Mouse (Mus musculus): ENCODE data around the gene Ifitm7. TPM values are rescaled to one million over a fixed set of nuclear protein-coding genes. Genes with fewer than 3 reads are reported as not detected.

Gene Ifitm7
- total RNA-seq (2021): not detected
- not detected in 2 replicates for polyA plus RNA-seq (2012; rRNA removed)
- long read RNA-seq: 0 reads

GRCm38 (mm10) chr16:13986574-13987478 is at the start of gene Ifitm7, which contains the start of gene 2900011O08Rik:
Gene Ifitm7 (minus strand): TSS chr16:13986888.
Gene 2900011O08Rik (plus strand): TSS chr16:13986604.
- H3K9ac ChIP-seq (ENCODE audit: low read depth, low read length): no peak within 1 kb of the TSS
- H3K4me3 ChIP-seq: peak within 1 kb of the TSS; percentile 10; the same call in 1 of the 2 replicates
- no peaks in the 10 kb centered on the region for H3K36me3 ChIP-seq (ENCODE audit: control insufficient read depth, insufficient read depth, low read length)
- no peaks in the 10 kb centered on the region for H3K79me2 ChIP-seq (replicated peaks; ENCODE audit: control insufficient read depth, insufficient read depth, low read length)
- 3% methylated on average over 31 of the region's 31 CpGs for WGBS
- no peaks in the 10 kb centered on the region for H3K4me1 ChIP-seq (ENCODE audit: control insufficient read depth, insufficient read depth, low read length)
- no peak for DNase-seq
- no peak within 1 kb of the TSS for H3K27ac ChIP-seq
- intact Hi-C loops (cut with DNase I): no loop called here
- 0 out of 2 replicates have a peak, but pooled peaks cover 1% of the 10 kb centered on the region for H3K27me3 ChIP-seq (ENCODE audit: control insufficient read depth, insufficient read depth, low read length)
- TF ChIP-seq EP300 (IDR thresholded peaks at IDR 0.05; ENCODE audit: insufficient read depth, low read depth, low read length) (no peak), POLR2A (IDR thresholded peaks at IDR 0.05; ENCODE audit: insufficient read depth, low read depth, low read length) (no peak), CTCF (IDR thresholded peaks at IDR 0.05) (no peak)

- no peaks in the 10 kb centered on the region for H3K36me3 ChIP-seq (ENCODE audit: control insufficient read depth, insufficient read depth, low read length)
- H3K4me3 ChIP-seq: no peak overlapping the region
- no peaks in the 10 kb centered on the region for H3K79me2 ChIP-seq (replicated peaks; ENCODE audit: control insufficient read depth, insufficient read depth, low read length)
- H3K27ac ChIP-seq: no peak overlapping the region
- no peak overlapping the region for H3K9ac ChIP-seq (ENCODE audit: low read depth, low read length)
- H3K27me3 ChIP-seq (ENCODE audit: control insufficient read depth, insufficient read depth, low read length): no peaks in the 10 kb centered on the region
- intact Hi-C loops (cut with DNase I): no loop called here
- TF ChIP-seq POLR2A (IDR thresholded peaks at IDR 0.05; ENCODE audit: insufficient read depth, low read depth, low read length) (no peak), EP300 (IDR thresholded peaks at IDR 0.05; ENCODE audit: insufficient read depth, low read depth, low read length) (no peak), CTCF (IDR thresholded peaks at IDR 0.05) (no peak)
- 71% methylated on average over 4 of the region's 4 CpGs for WGBS
- no peaks in the 10 kb centered on the region for H3K4me1 ChIP-seq (ENCODE audit: control insufficient read depth, insufficient read depth, low read length)
- no peak for DNase-seq
Observed at GRCm38 (mm10) chr16:14033076-14033475, 46.4 kb upstream of the Ifitm7 start.

DNA sequence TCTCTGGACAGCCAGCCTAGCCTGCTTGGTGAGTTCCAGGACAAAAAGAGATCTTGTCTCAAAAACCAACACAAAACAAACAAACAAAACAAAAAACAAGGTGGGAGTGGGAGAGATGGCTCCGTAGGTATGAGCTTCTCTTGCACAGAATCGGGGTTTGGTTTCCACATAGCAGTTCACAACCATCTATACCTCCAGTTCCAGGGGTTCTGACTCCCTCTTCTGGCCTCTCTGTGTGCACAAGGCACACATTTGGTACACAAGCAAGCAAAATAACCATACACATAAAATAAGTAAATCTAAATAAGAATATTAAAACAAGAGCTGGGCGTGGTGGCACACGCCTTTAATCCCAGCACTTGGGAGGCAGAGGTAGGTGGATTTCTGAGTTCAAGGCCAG is 44.0 kb upstream of the Ifitm7 start:
- Histone ChIP-seq H3K4me1 (ENCODE audit: control insufficient read depth, insufficient read depth, low read length) (no peaks in the 10 kb centered on the region), H3K27ac (no peak overlapping the region), H3K4me3 (no peak overlapping the region), H3K9ac (ENCODE audit: low read depth, low read length) (no peak overlapping the region), H3K27me3 (ENCODE audit: control insufficient read depth, insufficient read depth, low read length) (no peaks in the 10 kb centered on the region), H3K79me2 (replicated peaks; ENCODE audit: control insufficient read depth, insufficient read depth, low read length) (no peaks in the 10 kb centered on the region), H3K36me3 (ENCODE audit: control insufficient read depth, insufficient read depth, low read length) (no peaks in the 10 kb centered on the region)
- DNase-seq: no peak
- TF ChIP-seq CTCF (IDR thresholded peaks at IDR 0.05) (no peak), POLR2A (IDR thresholded peaks at IDR 0.05; ENCODE audit: insufficient read depth, low read depth, low read length) (no peak), EP300 (IDR thresholded peaks at IDR 0.05; ENCODE audit: insufficient read depth, low read depth, low read length) (no peak)
- intact Hi-C loops (cut with DNase I): no loop called here
- WGBS: 84% methylated on average over 4 of the region's 4 CpGs

DNA sequence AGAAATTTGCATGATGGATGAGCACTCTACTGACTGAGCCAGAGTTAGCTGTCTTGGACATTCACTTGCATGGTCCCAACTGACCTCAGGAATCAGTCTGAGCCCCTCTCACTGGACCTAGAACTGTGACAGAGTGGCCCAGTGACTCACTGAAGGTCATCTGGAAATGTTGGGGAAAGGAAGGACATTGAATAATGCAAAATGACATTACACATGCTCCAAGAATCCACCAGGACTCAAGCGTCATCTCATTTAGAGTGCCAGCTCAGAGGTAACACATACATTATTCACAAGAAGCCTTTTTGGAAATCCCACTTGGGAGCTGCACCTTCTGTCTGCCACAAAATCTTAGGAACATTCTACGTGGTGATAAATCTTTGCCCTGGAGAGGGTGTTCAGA is 43.2 kb upstream of the Ifitm7 start:
- TF ChIP-seq EP300 (IDR thresholded peaks at IDR 0.05; ENCODE audit: insufficient read depth, low read depth, low read length): no peak
- TF ChIP-seq CTCF (IDR thresholded peaks at IDR 0.05): no peak
- no peak for TF ChIP-seq POLR2A (IDR thresholded peaks at IDR 0.05; ENCODE audit: insufficient read depth, low read depth, low read length)
- 56% methylated on average over 2 of the region's 2 CpGs for WGBS
- Histone ChIP-seq H3K27ac (no peak overlapping the region), H3K4me3 (no peak overlapping the region), H3K4me1 (ENCODE audit: control insufficient read depth, insufficient read depth, low read length) (no peaks in the 10 kb centered on the region), H3K27me3 (ENCODE audit: control insufficient read depth, insufficient read depth, low read length) (no peaks in the 10 kb centered on the region), H3K36me3 (ENCODE audit: control insufficient read depth, insufficient read depth, low read length) (no peaks in the 10 kb centered on the region), H3K9ac (ENCODE audit: low read depth, low read length) (no peak overlapping the region), H3K79me2 (replicated peaks; ENCODE audit: control insufficient read depth, insufficient read depth, low read length) (no peaks in the 10 kb centered on the region)
- DNase-seq: no peak
- intact Hi-C loops (cut with DNase I): no loop called here

- H3K4me3 ChIP-seq: no peak overlapping the region
- intact Hi-C loops (cut with DNase I): no loop called here
Observed at GRCm38 (mm10) chr16:14029072-14029471, 42.4 kb upstream of the Ifitm7 start.

More at GRCm38 (mm10) chr16:14029072-14029471, 42.4 kb upstream of the Ifitm7 start:
- no peak overlapping the region for H3K9ac ChIP-seq (ENCODE audit: low read depth, low read length)
- H3K4me1 ChIP-seq (ENCODE audit: control insufficient read depth, insufficient read depth, low read length): no peaks in the 10 kb centered on the region
- H3K27me3 ChIP-seq (ENCODE audit: control insufficient read depth, insufficient read depth, low read length): no peaks in the 10 kb centered on the region
- 20% methylated on average over 2 of the region's 2 CpGs for WGBS
- no peak for TF ChIP-seq POLR2A (IDR thresholded peaks at IDR 0.05; ENCODE audit: insufficient read depth, low read depth, low read length)
- no peak for TF ChIP-seq EP300 (IDR thresholded peaks at IDR 0.05; ENCODE audit: insufficient read depth, low read depth, low read length)
- TF ChIP-seq CTCF (IDR thresholded peaks at IDR 0.05): no peak
- no peak for DNase-seq
- H3K36me3 ChIP-seq (ENCODE audit: control insufficient read depth, insufficient read depth, low read length): no peaks in the 10 kb centered on the region
- no peak overlapping the region for H3K27ac ChIP-seq
- no peaks in the 10 kb centered on the region for H3K79me2 ChIP-seq (replicated peaks; ENCODE audit: control insufficient read depth, insufficient read depth, low read length)
